Mouse (Mus musculus): ENCODE data around the gene Slirp. TPM values are rescaled to one million over a fixed set of nuclear protein-coding genes. Genes with fewer than 3 reads are reported as not detected.
A peak's percentile ranks its signal among the peaks of the same experiment; 100 is the strongest.
"Not testable (repeated sequence)": the region's sequence is repeated elsewhere in the genome, so short reads cannot be mapped to it uniquely, and the experiment has no call there.

Gene Slirp
- total RNA-seq, 2 experiments from 2014 or later = 142 to 154 TPM

GRCm38 (mm10) chr12:87426354-87427031, 17.2 kb upstream of the Slirp start:
- DNase-seq = no peak
- intact Hi-C loops (cut with DNase I; ENCODE audit: low total_unique reads) = no loop called here

GRCm38 (mm10) chr12:87428295-87428694, 15.4 kb upstream of the Slirp start:
- intact Hi-C loops (cut with DNase I; ENCODE audit: low total_unique reads) = no loop called here
- no peak for DNase-seq

GRCm38 (mm10) chr12:87428885-87429284, 14.8 kb upstream of the Slirp start:
- intact Hi-C loops (cut with DNase I; ENCODE audit: low total_unique reads) = no loop called here

DNA sequence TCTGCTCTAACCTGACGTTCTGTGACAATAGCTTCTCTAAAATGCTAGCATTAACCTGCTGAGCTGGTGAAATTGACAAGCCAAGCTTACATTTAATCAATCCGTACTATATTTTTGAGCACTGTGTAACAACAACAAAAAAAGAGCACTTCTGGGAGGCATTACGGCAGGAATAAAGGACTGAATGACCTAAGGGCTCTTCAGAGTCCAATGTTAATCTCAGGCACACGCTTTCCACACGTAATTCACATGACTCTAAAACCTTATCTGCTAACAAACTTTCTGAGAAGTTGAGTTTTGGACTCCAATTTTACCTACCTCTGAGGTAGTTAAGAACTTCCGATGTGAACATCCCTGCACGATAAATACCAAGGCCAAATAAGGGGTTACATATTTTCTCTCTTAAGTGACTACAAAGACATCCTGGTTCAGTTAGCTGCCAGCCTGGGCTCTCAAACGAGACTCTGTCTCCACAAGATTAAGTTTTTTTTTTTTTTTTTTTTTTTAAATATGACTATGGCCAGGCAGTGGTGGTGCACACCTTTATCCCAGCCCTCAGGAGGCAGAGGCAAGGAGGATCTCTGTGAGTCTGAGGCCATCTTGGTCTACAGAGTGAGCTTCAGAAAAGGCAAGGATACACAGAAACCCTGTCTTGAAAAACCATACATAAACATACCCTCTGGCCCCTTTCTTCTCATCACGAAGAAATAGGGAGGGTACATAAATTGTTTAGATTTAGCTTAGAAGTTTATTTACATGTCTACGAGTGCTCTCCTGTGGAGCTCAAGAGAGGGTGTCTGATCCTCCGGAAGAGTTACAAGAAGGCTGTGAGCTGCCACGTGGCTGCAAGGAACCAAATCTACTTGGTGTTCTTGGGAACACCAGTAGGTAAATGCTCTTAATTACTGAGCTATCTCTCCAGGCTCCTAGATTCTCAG, 1.2 kb upstream of the Slirp start:
- no peak for DNase-seq
- intact Hi-C loops (cut with DNase I; ENCODE audit: low total_unique reads) = no loop called here

More at GRCm38 (mm10) chr12:87428885-87429284, 14.8 kb upstream of the Slirp start:
- DNase-seq = no peak

GRCm38 (mm10) chr12:87443115-87443699, 489 bp upstream of the Slirp start:
- intact Hi-C loops (cut with DNase I; ENCODE audit: low total_unique reads) = no loop called here
- no peak for DNase-seq

- intact Hi-C loops (cut with DNase I; ENCODE audit: low total_unique reads) = no loop called here
- no peak for DNase-seq
Observed at GRCm38 (mm10) chr12:87444211-87444610, 515 bp downstream of the Slirp start.

DNA sequence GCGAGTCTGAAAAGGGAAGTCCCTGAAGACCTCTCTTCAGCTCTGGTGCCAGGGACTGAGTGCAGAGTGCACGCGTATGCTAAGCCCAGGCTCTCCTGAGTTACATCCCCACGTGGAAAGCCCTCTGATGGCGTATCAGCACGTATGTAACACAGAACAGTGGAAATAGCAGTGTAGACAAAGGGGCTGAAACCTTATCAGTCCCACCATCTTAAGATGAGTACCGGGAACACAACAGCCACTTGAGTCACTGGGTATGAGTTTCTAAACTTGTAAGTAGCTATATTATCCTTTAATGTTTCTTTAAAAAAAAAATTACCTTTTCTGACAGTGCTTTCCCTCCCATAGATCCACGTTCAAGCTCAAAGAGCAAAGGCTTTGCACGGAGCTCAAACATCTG, 5.8 kb downstream of the Slirp start:
- intact Hi-C loops (cut with DNase I; ENCODE audit: low total_unique reads) = no loop called here
- DNase-seq = no peak

- DNase-seq = no peak
- intact Hi-C loops (cut with DNase I; ENCODE audit: low total_unique reads) = no loop called here
Observed at GRCm38 (mm10) chr12:87464678-87465297, 21.1 kb downstream of the Slirp start.

DNA sequence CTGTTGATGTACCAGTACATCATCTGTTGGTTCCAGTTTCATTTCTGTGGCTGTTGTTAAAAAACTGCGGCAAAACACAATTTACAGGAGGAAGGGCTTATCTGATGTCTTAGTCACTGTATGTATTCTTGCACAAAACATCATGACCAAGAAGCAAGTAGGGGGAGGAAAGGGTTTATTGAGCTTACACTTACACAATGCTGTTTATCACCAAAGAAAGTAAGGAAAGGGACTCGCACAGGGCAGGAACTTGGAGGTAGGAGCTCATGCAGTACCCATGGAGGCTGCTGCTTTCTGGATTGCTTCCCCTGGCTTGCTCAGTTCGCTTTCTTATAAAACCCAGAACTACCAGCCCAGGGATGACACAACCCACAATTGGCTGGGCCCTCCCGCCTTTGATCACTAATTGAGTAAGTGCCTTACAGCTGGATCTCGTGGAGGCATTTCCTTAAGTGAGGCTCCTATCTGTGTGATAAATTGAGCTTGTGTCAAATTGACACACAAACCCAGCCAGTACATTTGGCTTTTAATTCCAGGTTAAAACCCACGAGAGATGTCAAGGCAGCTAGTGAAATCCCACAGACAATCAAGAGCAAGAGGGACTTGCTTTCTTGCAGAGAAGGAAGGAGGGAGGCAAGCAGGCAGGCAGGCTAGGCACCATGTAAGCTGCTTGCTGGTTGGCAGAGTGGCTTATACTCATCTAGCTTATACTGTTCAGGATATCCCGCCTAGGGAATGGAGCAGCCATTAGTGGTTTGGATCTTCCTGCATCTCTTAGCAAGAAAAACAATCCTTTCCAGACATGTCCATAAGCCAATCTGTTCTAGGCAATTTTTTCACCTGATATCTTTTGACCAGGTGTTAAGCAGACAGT, 26.8 kb downstream of the Slirp start:
- intact Hi-C loops (cut with DNase I; ENCODE audit: low total_unique reads) = no loop called here
- DNase-seq = no peak

DNA sequence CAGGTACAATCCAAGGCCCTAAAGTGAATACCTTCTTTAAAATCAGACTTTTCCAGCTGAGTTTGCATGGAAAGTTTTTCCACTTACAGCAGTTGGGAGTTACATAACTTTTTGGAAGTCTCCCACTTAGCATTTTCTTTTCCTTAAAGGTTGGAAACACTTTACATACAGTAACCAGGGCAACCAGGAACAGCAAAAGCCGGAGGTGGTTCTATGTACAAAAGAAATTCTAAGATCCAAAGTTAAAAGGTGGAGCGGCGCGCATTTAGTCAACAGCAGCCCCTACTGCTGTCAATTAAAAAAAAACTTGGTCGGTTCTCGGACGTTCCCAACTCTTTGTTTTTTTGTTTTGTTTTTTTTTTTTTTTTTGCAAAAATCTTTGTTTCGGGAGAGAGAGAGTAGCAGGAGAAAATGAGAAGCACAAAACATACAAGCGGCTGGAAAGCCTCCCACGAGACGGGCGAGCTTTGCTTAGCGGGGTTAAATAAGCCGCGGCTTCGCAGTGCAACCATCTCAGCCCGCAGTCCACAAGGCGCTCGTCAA, 27.8 kb downstream of the Slirp start:
- no peak for DNase-seq
- intact Hi-C loops (cut with DNase I; ENCODE audit: low total_unique reads) = no loop called here

DNA sequence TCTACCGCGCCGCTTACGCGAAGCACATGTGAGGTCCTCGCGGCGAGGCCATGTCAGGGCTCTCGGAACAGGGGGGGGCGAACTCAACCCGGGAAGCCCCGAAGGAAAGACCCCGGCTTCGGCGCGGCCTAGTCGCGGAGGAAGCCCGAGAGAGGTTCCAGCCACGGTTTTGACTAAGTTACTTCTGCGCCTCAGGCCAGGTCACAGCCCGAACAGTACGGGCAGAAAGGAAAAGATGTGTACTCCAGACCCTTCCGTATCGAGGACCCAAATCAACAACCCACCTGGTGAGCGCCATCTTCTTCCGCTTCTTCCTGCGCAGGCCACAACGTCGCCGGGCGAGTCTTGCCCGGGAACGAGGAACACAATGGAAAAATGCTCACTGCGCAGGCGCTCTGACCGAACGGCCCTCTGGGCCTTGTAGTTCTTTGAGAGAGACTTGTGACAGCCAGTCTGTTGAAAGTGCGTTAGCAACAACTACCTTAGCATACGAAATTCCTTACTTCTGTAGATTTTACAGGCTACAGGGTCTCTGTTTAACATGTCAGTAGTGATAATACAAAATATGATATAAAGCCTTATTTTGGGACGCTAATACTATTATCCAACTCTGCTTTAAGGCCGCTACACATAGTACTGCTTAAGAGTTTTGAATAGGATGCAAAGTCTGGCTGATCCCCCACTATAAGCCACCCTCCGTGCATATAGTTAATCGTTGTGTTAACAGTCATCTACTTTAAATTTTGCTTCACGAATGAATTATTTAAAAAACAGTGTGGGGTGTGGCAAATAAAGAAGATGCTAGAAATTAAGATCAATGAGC, 28.5 kb downstream of the Slirp start, which contains the start of gene Snw1:
Gene Snw1 (minus strand): TSS at position 311 of the 823 bp plus-strand sequence.
- DNase-seq = peak; percentile 94
- intact Hi-C loops (cut with DNase I; ENCODE audit: low total_unique reads) = no loop called here

- intact Hi-C loops (cut with DNase I; ENCODE audit: low total_unique reads) = no loop called here
Observed at GRCm38 (mm10) chr12:87474756-87475155, 31.1 kb downstream of the Slirp start.

DNA sequence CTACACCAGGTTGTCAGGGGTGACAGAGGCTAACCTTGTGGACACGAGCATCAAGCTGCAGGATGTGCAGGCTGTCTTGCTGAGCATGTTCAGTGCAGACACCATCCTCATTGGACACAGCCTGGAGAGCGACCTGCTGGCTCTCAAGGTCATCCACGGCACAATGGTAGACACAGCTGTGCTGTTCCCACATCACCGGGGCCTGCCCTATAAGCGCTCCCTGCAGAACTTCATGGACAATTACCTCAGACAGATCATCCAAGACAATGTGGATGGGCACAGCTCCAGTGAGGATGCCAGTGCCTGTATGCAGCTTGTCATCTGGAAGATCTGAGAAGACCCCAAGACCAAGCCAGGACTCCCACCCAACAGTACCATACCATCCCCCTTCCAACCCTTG, 38.8 kb downstream of the Slirp start:
- DNase-seq; intact Hi-C loops (cut with DNase I; ENCODE audit: low total_unique reads): not testable (repeated sequence)

More at GRCm38 (mm10) chr12:87474756-87475155, 31.1 kb downstream of the Slirp start:
- DNase-seq = no peak

- intact Hi-C loops (cut with DNase I; ENCODE audit: low total_unique reads); DNase-seq: not testable (repeated sequence)
Observed at GRCm38 (mm10) chr12:87488683-87489082, 45.0 kb downstream of the Slirp start.

GRCm38 (mm10) chr12:87494421-87494820, 50.7 kb downstream of the Slirp start, which contains the start of gene Gm5788:
Gene Gm5788, plus strand, starts transcription at chr12:87494721.
- intact Hi-C loops (cut with DNase I; ENCODE audit: low total_unique reads); DNase-seq: not testable (repeated sequence)

All from gastrocnemius, postnatal 14 days (tissue).